Mouse (Mus musculus) urinary bladder, postnatal 14 days (tissue): Measurements from ENCODE around the gene Sh3gl2.

Experiments
- DNase-seq: peaks from one replicate; pipeline ENCODE4 v3.0.0; 2021; ENCODE audit warnings: low spot score

Sh3gl2 gene

DNA sequence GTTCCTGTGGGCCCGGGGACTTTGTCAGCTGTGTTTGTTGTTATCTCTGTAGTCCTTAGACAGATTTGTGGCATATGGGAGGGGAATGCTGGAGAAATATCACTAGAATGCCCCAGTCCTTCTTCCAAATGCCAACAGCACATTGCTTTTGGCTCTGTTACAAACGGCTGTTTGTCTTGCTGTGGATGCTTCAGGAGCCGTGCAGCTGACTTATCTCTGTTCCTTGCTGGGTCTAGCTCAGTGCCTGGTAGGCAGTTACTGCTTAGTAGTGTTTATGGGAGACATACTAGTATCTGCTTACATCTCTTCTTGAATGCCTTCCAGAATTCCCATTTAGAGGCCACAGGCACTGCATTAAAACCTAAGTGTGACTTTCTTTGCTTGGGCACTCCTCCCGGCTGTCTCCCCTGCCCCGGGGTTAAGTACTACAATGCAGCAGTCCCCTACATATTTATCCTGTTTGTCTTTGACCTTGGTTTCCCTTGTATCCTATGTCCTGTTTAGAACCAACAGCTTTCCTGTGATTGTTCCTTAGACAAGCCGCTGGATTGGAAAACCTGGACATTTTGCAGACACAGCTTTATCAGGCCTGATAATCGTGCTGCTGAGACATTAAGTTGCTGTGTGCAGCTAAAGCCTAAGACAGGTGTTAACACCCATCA is 101.1 kb downstream of the Sh3gl2 start:
- DNase-seq, result no peak

GRCm38 (mm10) chr4:85319092-85319491 is 114.2 kb downstream of the Sh3gl2 start:
- DNase-seq, result no peak

DNA sequence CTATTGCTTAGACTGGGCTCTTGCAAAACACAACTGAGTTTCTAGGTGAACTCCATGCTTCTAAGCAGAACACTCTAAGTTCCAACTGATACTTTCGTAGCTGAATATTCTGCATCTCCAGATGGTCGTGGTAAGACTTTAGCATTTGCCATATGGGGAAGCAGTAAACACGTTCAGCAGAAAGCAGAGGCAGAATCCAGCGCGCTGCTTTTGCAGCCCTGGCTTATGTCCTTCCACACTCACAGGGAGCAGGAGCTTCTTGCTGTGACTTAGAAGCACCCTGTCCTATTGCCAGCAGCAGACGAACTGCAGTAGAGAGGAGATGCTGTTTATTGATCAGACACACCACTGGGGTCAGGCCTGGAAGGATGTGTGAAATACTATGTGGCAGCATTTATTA is 120.5 kb downstream of the Sh3gl2 start:
- DNase-seq, result no peak

DNA sequence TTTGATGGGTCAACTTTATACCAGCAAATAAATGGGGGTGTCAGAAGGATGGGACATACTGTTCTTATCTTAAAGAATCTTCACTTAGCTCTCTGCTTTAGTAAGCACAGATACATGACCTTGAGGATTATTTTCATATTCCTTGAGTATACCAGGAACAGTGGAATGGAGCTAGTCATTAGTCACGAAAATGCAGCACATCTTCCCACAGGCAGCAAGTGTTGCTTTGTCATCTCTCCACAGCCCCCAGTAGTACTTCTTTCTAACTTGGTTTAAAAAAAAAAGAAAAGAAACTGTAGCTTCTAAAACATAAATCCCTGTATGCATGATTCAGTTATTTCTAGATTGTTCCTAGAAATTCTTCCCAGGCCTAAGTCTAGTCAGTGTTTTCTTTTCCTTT is 121.1 kb downstream of the Sh3gl2 start:
- DNase-seq, result no peak

DNA sequence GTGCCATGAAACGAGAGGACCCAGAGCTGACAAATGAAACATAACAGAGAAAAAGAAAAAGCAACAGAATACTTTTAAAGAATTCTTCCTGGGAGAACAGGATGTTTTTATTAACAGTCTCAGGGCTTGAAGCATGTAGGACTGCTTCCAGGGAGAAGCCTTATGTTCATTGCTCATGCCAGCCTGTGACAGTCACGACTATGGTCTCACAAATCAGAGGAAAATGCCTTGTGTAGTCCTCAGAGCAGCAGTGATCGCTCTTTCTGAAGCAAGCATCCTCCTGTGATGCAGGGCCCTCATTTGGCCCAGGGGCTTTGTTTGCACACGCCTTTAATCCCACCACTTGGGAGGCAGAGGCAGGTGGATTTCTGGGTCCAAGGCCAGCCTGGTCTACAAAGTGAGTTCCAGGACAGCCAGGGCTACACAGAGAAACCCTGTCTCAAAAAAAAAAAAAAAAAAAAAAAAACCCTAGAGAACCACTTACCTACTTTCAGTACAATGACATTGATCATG is 129.8 kb downstream of the Sh3gl2 start:
- DNase-seq, result no peak

DNA sequence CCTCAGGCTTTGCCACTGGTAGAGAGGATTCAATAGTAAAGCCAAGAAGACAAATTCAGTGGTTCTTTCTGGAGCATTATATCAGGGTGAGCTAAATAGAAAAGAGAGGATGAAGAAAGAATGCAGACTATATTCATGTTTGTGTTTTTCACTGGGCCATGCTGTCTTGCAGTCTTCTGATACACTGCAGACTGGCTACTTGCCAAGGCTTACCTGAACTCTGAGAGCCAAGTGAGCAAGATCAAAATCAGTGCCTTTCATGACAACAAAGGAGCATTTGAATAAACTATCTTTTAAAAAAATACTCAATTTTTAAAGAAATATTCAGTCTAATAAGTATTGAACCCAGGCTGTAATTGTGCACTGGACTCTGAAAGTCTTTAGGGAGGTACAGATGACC is 131.4 kb downstream of the Sh3gl2 start:
- no peak for DNase-seq

GRCm38 (mm10) chr4:85339126-85339525 is 134.2 kb downstream of the Sh3gl2 start:
- DNase-seq, result no peak

DNA sequence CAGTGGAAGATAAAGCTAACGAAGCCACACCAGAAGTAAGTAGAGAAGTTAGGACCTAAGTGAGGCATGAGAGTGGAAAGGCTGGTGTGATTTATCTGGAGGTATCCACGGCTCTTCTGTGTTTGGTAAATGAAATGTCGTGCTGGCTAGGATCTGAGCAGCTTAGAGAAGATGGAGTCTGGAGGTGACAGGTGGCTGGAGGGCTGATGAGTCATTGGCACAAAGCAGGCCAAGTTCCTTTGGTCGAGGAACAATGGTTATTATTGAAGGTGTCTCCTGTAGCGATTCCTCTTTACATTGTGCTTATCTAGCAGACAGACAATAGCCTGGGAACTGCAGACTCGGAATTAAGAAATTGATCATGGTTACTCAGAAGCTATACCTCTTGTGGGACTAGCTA is 135.8 kb downstream of the Sh3gl2 start:
- DNase-seq, result no peak

- DNase-seq, result no peak
Measured at GRCm38 (mm10) chr4:85345911-85346310, 141.0 kb downstream of the Sh3gl2 start.

GRCm38 (mm10) chr4:85348079-85348643 is 143.2 kb downstream of the Sh3gl2 start:
- no peak for DNase-seq

- DNase-seq, result peak; percentile 20
Measured at GRCm38 (mm10) chr4:85362661-85363060, 157.7 kb downstream of the Sh3gl2 start.

DNA sequence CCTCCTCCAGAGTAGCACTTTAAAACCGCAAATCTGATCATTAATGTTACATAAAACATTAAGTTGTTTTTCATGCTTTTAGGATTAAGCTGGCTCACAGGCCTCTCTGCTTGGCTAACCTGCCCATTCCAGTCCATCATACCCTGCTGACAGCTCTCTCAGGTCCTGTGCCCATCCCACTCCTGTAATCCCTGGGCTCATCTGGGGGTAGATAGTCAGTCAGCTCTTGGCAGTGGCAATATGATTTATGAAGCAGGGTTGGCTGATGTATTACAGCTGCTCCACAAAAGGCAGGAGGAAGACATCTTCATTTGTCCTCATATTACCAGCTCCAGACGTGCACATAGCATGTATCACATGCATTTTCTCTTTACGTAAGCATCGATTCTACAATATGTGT is 158.3 kb downstream of the Sh3gl2 start:
- no peak for DNase-seq

DNA sequence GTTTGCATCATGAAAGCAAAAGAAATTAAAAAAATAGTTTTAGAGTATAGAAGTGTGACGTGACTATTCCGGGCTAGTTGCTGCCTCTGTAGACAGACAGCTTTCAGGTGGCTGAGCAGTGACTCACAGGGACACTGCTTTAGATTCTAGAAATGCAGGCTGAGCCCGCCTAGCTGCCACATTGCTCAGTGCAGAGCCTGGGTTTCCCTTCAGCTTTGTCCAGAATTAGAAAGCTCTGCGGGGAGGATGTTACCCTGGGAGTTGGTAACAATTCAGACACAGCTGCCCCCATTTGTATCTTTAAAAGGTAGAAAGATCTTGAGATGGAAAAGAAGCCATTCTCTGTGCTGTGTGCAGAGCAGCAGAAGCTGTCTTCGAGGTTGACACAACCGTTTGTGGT is 166.1 kb downstream of the Sh3gl2 start:
- DNase-seq, result peak; percentile 46

DNA sequence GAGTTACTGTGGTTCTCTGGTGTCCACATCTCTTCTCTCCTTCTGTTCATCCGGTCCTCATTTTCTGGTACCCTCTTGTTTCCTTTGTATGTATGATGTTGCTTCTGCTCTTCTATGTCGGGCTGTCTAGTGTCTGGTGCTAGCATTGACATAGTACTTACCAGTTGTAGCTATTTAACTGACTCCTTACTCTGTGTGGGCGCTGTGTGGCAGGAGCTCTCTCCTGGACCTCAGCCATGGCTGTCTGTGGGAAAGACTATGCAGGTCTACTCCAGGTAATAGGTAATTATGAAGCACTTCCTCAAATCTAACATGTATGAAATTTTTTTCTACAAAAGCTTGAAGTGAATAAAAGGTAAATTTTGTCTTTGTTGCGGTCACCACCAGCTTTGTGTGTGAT is 169.9 kb downstream of the Sh3gl2 start:
- DNase-seq, result no peak

- DNase-seq, result no peak
Measured at GRCm38 (mm10) chr4:85376187-85376586, 171.3 kb downstream of the Sh3gl2 start.

DNA sequence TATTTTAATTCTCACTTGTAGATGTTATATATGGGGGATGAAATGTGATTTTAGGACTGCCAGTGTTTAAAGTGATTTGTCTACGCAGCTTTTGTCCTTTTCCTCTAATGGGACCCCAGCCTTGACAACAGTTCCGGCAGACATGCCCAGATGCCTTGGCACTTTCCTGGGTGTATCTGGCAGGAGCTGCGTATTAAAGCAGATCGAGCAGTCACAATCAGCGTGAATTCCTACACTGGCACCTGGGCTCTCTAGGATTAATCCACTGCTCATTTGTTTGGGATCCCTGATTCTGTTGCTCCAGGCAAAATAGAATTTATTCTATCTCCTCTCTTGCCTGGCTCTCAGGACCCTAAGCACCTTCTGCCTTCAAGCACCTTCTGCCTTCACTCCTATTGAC is 171.7 kb downstream of the Sh3gl2 start:
- DNase-seq, result no peak

DNA sequence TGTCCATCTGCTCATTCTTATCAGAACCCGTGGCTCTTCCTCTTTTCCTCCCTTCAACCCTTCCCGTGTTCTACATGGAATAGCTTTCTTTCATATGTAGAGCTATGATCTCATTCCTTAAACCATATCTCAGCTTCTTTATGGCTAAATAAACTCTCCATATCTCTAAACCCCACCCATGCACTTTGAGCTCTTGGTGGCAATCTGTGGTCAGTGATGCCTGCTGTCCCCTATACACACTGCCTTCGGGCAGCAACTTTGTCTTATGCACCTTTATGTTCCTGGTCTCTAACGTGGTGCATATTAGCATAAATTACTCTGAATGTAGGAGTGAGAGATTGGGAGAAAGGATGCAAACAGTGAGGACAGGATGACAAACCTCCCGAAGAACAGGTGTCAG is 180.3 kb downstream of the Sh3gl2 start:
- no peak for DNase-seq

- DNase-seq, result peak; percentile 58
Measured at GRCm38 (mm10) chr4:85387676-85388075, 182.8 kb downstream of the Sh3gl2 start.

DNA sequence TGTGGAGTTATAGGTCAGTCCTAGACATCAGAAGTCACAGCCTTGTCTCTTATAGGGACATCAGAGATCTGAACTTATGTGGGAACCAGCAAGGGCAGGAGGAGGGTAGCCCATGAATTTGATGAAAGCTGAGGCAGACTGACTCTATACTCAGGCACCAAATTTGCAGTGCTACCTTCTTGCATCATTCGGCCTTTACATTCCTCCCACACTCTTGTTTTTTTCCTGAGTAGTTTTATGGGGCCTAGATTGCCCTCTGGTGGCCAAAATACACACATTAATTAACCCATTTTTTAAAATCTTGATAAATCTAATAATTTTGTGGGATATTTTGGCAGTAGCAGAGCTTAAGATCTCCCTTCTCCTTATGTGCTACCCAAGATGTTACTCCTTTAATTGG is 186.9 kb downstream of the Sh3gl2 start:
- DNase-seq, result no peak

DNA sequence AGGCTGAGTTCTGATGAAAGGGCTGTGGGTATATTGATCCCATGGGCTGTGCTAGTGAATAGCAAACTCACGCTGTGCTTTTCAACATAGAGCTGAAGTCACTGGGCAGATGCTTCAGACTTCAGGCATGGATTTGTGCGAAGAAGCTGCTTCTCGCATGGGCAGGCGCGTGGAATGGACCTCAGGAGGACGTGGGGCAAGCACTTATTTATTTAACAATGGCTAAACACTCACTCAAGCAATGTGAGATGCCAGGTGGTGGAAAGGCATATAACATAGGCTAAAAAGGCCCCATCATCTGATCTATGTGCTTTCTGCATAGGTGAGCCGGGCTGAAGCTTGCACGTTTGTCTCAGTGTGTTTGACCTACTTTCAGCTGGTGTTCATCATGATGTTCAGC is 193.8 kb downstream of the Sh3gl2 start:
- DNase-seq, result no peak

DNA sequence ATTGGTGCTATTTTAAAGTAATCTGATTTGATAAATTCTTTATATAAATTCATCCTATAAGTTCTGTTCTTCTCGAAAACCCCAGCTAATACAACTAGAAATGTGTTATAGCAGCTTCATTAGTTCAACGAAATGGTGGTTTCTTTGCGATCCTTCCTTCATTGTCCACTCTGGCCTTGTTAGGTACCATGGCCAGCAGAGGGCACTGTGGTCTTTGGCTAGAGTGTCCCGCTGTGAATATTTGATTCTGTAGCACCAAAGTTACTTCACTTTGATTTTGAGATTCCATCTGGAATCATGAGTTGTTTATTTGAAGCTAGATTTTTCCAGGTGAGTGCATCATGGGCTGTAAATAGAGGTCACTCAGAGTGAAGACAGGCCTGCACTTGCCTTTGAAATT is 197.9 kb downstream of the Sh3gl2 start:
- DNase-seq, result peak; percentile 86

DNA sequence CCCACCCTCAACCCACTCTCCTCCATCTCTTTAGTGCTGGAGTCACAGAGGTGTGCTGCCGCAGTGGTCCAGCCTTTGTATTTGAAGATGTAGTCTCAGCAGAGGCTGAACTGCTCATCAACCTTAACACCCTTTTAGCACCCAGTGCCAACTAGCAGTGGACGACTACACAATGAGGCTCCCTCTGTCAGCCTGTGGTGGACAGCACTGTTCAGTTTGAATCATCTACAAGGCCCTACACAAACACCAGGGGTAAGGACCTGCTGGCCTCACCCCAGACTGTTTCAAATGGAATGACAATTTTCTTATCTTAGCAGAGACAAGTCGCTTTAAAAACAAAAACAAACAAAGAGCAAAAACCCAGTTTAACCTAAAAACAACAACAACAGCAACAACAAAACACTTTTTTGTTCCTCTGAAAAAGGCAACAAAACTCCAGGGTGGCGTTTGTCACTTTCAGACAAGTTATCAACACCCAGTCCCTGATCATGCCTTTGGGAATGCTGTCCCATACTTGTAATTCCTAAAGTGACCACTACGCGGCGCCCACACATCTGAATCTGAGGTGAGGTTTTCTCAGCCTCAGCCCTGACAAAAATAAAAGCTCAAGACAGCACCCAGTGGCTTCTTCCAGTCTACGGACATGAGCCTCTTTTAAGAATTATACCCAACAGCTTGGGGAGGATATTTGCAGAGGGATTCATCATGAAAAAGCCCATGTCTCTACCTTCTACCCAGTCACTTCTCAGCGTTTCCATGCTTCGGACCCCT is 199.7 kb downstream of the Sh3gl2 start:
- DNase-seq, result peak; percentile 73

DNA sequence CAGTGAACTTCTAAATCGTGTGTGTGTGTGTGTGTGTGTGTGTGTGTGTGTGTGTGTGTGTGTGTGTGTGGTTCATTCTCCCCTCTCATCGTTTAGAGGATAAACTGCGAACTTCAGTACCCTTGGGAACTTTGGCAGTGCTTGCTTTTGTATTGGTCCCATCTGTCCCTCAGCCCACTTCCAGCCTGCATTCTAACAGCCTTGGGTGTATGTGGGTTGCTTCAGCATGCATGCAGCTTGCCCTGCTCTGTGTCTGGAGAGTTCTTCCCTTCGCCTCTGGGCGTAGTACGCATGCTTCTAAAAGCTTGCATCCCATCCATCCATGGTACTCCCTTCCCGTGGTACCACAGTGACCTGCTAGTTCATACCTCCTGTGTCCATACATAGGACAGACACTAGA is 200.3 kb downstream of the Sh3gl2 start:
- no peak for DNase-seq
